Mouse (Mus musculus) MEL (cell line): ENCODE data around the gene Baz1a. TPM values are rescaled to one million over a fixed set of nuclear protein-coding genes. Genes with fewer than 3 reads are reported as not detected.
A peak's percentile ranks its signal among the peaks of the same experiment; 100 is the strongest.

Experiments
- DNase-seq: peaks from one replicate; pipeline ENCODE4 v3.0.0; 2011; ENCODE audit warnings: low read depth, low spot score
- H3K27ac ChIP-seq: 2 replicates; pipeline ENCODE4 v1.5.1; 2012; ENCODE audit warnings: low read depth, mild to moderate bottlenecking, control low read depth, low read length, moderate library complexity; ENCODE audit not compliant: control insufficient read depth
- H3K27me3 ChIP-seq, 2 experiments: fragments of 150-350 bp in 1 of 2; sonication (generic) in 1 of 2; 2 replicates each; pipeline ENCODE4 v1.6.1; 2012; ENCODE audit warnings: low read length in 2 of 2, mild to moderate bottlenecking in 2 of 2, improper control_type of control experiment in 1 of 2, moderate library complexity in 1 of 2; ENCODE audit not compliant: insufficient read depth in 2 of 2, control insufficient read depth in 1 of 2
- H3K36me3 ChIP-seq, 2 experiments: 2 replicates each; pipeline ENCODE4 v1.6.1; 2012 to 2014; ENCODE audit warnings: low read length in 2 of 2, improper control_type of control experiment in 1 of 2, inconsistent platforms in 1 of 2, mild to moderate bottlenecking in 1 of 2; ENCODE audit not compliant: insufficient read depth in 2 of 2, control insufficient read depth in 1 of 2
- H3K4me1 ChIP-seq, 2 experiments: fragments of 150-350 bp in 1 of 2; sonication (generic) in 1 of 2; 2 replicates each; pipeline ENCODE4 v1.6.1; 2012; ENCODE audit warnings: low read length in 2 of 2, improper control_type of control experiment in 1 of 2, mild to moderate bottlenecking in 1 of 2; ENCODE audit not compliant: insufficient read depth in 2 of 2, control insufficient read depth in 1 of 2
- H3K4me3 ChIP-seq, 2 experiments: fragments of 150-350 bp in 1 of 2; sonication (generic) in 1 of 2; 2 replicates each; pipeline ENCODE4 v1.5.1; 2012; ENCODE audit warnings: low read depth in 2 of 2, low read length in 2 of 2, mild to moderate bottlenecking in 2 of 2, moderate library complexity in 2 of 2, control low read depth in 1 of 2, improper control_type of control experiment in 1 of 2; ENCODE audit not compliant: control insufficient read depth in 1 of 2, insufficient read depth in 1 of 2
- H3K79me2 ChIP-seq: 2 replicates; pipeline ENCODE4 v1.6.1; 2012; ENCODE audit warnings: mild to moderate bottlenecking, low read length, moderate library complexity; ENCODE audit not compliant: control insufficient read depth, poor library complexity, insufficient read depth
- H3K9ac ChIP-seq: 2 replicates; pipeline ENCODE4 v1.6.1; 2012; ENCODE audit warnings: low read depth, mild to moderate bottlenecking, control low read depth, low read length, moderate library complexity; ENCODE audit not compliant: control insufficient read depth, poor library complexity, severe bottlenecking
- H3K9me3 ChIP-seq: fragments of 150-350 bp; sonication (generic); replicated peaks from 2 replicates; pipeline ENCODE4 v1.6.1; 2012; ENCODE audit warnings: mild to moderate bottlenecking, low read length, improper control_type of control experiment, moderate library complexity; ENCODE audit not compliant: insufficient read depth
- BHLHE40 ChIP-seq: IDR thresholded peaks from 2 replicates; pipeline ENCODE4 v1.6.1; 2012; ENCODE audit warnings: low read depth, mild to moderate bottlenecking, inconsistent platforms, low read length, improper control_type of control experiment, borderline replicate concordance
- GABPA ChIP-seq: IDR thresholded peaks from 2 replicates; pipeline ENCODE4 v1.6.1; 2012; ENCODE audit warnings: low read depth, mild to moderate bottlenecking, inconsistent platforms, low read length, improper control_type of control experiment, moderate library complexity
- GATA1 ChIP-seq: IDR thresholded peaks from 2 replicates; pipeline ENCODE4 v1.6.1; 2011; ENCODE audit warnings: low read depth, low read length, improper control_type of control experiment
- HCFC1 ChIP-seq: IDR thresholded peaks from 2 replicates; pipeline ENCODE4 v1.6.1; 2012; ENCODE audit warnings: low read depth, mild to moderate bottlenecking, inconsistent platforms, low read length, improper control_type of control experiment, moderate library complexity
- JUND ChIP-seq: IDR thresholded peaks from 2 replicates; pipeline ENCODE4 v1.6.1; 2011; ENCODE audit warnings: low read depth, mild to moderate bottlenecking, improper control_type of control experiment, low read length
- MAFK ChIP-seq: IDR thresholded peaks from 2 replicates; pipeline ENCODE4 v1.6.1; 2011; ENCODE audit warnings: low read depth, mild to moderate bottlenecking, low read length, improper control_type of control experiment, borderline replicate concordance
- MAZ ChIP-seq: IDR thresholded peaks from 2 replicates; pipeline ENCODE4 v1.6.1; 2012; ENCODE audit warnings: low read depth, mild to moderate bottlenecking, inconsistent platforms, low read length, improper control_type of control experiment
- MEF2A ChIP-seq: IDR thresholded peaks from 2 replicates; pipeline ENCODE4 v1.6.1; 2014; ENCODE audit warnings: low read depth, mild to moderate bottlenecking, inconsistent platforms, low read length, improper control_type of control experiment; ENCODE audit not compliant: poor library complexity, insufficient replicate concordance, severe bottlenecking; ENCODE audit errors: extremely low read depth
- NRF1 ChIP-seq: IDR thresholded peaks from 2 replicates; pipeline ENCODE4 v1.6.1; 2014; ENCODE audit warnings: low read depth, mild to moderate bottlenecking, inconsistent platforms, low read length, improper control_type of control experiment, moderate library complexity; ENCODE audit not compliant: poor library complexity, insufficient read depth, severe bottlenecking
- POLR2A ChIP-seq, 2 experiments: IDR thresholded peaks; 2 replicates each; pipeline ENCODE4 v1.6.1; 2011 to 2012; ENCODE audit warnings: low read length in 2 of 2, mild to moderate bottlenecking in 2 of 2, control low read depth in 1 of 2, improper control_type of control experiment in 1 of 2, low read depth in 1 of 2, moderate library complexity in 1 of 2; ENCODE audit not compliant: control insufficient read depth in 1 of 2, insufficient read depth in 1 of 2, poor library complexity in 1 of 2
- POLR2AphosphoS2 ChIP-seq: IDR thresholded peaks from 2 replicates; pipeline ENCODE4 v1.6.1; 2011; ENCODE audit warnings: low read length, improper control_type of control experiment
- ZC3H11A ChIP-seq: IDR thresholded peaks from 2 replicates; pipeline ENCODE4 v1.6.1; 2012; ENCODE audit warnings: low read depth, mild to moderate bottlenecking, inconsistent platforms, low read length, improper control_type of control experiment
- ZNF384 ChIP-seq: IDR thresholded peaks from 2 replicates; pipeline ENCODE4 v1.6.1; 2012; ENCODE audit warnings: low read depth, mild to moderate bottlenecking, inconsistent platforms, low read length, improper control_type of control experiment
- polyA plus RNA-seq, 2 experiments: library from polyadenylated mRNA; stranded (reverse) in 1 of 2; unstranded in 1 of 2; fragments of >175 nt in 1 of 2; fragments of >200 nt in 1 of 2; gene quantifications; 2 replicates each; pipeline versions ENCODE4 v1.2.1 to v1.2.4; 2012; ENCODE audit warnings: low replicate concordance in 2 of 2, low read depth in 1 of 2; ENCODE audit not compliant: insufficient read length in 2 of 2, insufficient read depth in 1 of 2, missing spikeins in 1 of 2
- total RNA-seq: library from RNA; depleted of rRNA; stranded (reverse); fragments of 300-350 nt; gene quantifications from 2 replicates; pipeline ENCODE4 v1.2.3, GENCODE M21; 2012; rRNA removed

Baz1a gene
- 44.6 and 46.0 TPM in 2 replicates for total RNA-seq
- 100 to 1,000 TPM in 1 of 2 experiments, 10 to 100 TPM in 1; 39.8 to 203 TPM for polyA plus RNA-seq

GRCm38 (mm10) chr12:55013626-55014398, at the start of gene Baz1a:
TSS of gene Baz1a (minus strand) at chr12:55014348.
- Histone ChIP-seq H3K4me1 (peaks cover 16 to 19% of the 10 kb centered on the region in 2 experiments), H3K27ac (no peak within 1 kb of the TSS), H3K79me2 (no peaks in the 10 kb centered on the region), H3K36me3 (peaks cover 0 to 28% of the 10 kb centered on the region in 2 experiments; a peak in 2 of 4 replicates), H3K9me3 (no peaks in the 10 kb centered on the region), H3K4me3 (no peak within 1 kb of the TSS), H3K9ac (no peak within 1 kb of the TSS), H3K27me3 (no peaks in the 10 kb centered on the region)
- DNase-seq: no peak
- TF ChIP-seq GABPA (no peak), NRF1 (no peak), HCFC1 (no peak), POLR2AphosphoS2 (no peak), MEF2A (no peak), ZC3H11A (no peak), GATA1 (no peak), JUND (no peak), MAFK (no peak)

- no peak overlapping the region for H3K27ac ChIP-seq
- 0 out of 2 replicates have a peak, but pooled peaks cover 1% of the 10 kb centered on the region for H3K79me2 ChIP-seq
- DNase-seq: no peak
- TF ChIP-seq POLR2A (IDR thresholded peaks at IDR 0.05; ENCODE audit: control insufficient read depth in 1 of 2, insufficient read depth in 1 of 2, low read depth in 1 of 2, low read length in 2 of 2, poor library complexity in 1 of 2): no peak
- no peak for TF ChIP-seq POLR2AphosphoS2
- no peak for TF ChIP-seq MAFK
- no peak overlapping the region for H3K4me3 ChIP-seq
- no peak overlapping the region for H3K9ac ChIP-seq
- H3K9me3 ChIP-seq: no peaks in the 10 kb centered on the region
- peaks cover 0 to 38% of the 10 kb centered on the region in 2 experiments; a peak in 3 of 4 replicates for H3K36me3 ChIP-seq
- peaks cover 27 to 29% of the 10 kb centered on the region in 2 experiments for H3K4me1 ChIP-seq
- no peaks in the 10 kb centered on the region for H3K27me3 ChIP-seq
These were observed 48.0 kb upstream of the Baz1a start for GRCm38 (mm10) chr12:55062141-55062540.

- TF ChIP-seq MAZ: no peak
- TF ChIP-seq ZNF384: peak; percentile 36; the same call in 1 of the 2 replicates
- no peak for TF ChIP-seq BHLHE40
- TF ChIP-seq, all 39 proteins: peak for 1
- Histone ChIP-seq H3K27ac (peak overlapping the region; percentile 74), H3K36me3 (peaks cover 0 to 47% of the 10 kb centered on the region in 2 experiments; a peak in 3 of 4 replicates), H3K79me2 (0 out of 2 replicates have a peak, but pooled peaks cover 1% of the 10 kb centered on the region), H3K4me3 (peak overlapping the region; percentile 4 to 9; a peak in 3 of 4 replicates), H3K27me3 (no peaks in the 10 kb centered on the region), H3K9ac (peak overlapping the region; percentile 45), H3K4me1 (peaks cover 33 to 34% of the 10 kb centered on the region in 2 experiments), H3K9me3 (no peaks in the 10 kb centered on the region)
- no peak for DNase-seq
These were observed 46.9 kb upstream of the Baz1a start for GRCm38 (mm10) chr12:55061006-55061405.
